ENCODE assay signal across 18 mouse cellular contexts in the genomic region with DNA sequence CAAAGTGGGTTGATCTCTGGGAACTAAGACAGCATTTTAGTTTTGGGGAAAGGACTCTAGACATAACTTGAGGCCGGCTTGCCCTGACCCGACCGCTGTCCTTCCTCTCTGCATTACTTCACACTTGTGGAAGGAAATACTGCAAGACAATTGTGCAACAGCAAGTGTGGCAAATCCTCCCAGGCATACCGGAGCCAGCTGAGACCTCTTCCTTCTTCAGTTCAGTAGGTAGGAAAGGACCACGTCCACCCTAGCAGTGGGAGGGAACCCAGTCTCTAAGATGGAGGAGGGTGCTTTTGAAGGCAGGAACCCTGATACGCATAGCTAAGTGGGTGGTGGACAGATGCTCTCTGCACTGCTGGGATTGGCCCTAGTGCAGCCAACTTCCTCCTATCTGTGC. TPM values are rescaled to one million over a fixed set of nuclear protein-coding genes. Genes with fewer than 3 reads are reported as not detected.
A peak's percentile ranks its signal among the peaks of the same experiment; 100 is the strongest.
DNase-seq lines count a peak whose midpoint lies in the region; ATAC-seq and TF ChIP-seq lines count a peak whose summit lies in the region.
"Had no signal": no experiment of that assay in that cellular context is flagged by ENCODE, and none has a peak within 500 bp of the region (broad histone marks: within the 10 kb centered on the region; RNA-seq: fewer than 3 reads in every experiment).

No protein-coding gene starts in this region.

- H3K9me3 ChIP-seq in lung, postnatal 0 days (ENCODE audit: low read length), result no peaks in the 10 kb centered on the region
- H3K9me3 ChIP-seq: embryonic facial prominence, embryonic 13.5 days; forebrain, embryonic 13.5 days; hindbrain, embryonic 12.5 days; intestine, embryonic 15.5 days; stomach, embryonic 15.5 days had no signal

- peak; percentile 58 for ATAC-seq in lung, postnatal 0 days
- ATAC-seq in granulocyte monocyte progenitor cell, adult 5-6 weeks (replicated peaks; ENCODE audit: poor library complexity, severe bottlenecking), result peak; percentile 95
- ATAC-seq: forebrain, embryonic 13.5 days; intestine, embryonic 15.5 days had no signal

- H3K4me1 ChIP-seq in lung, postnatal 0 days (ENCODE audit: insufficient read depth, low read depth, low read length), result no peaks in the 10 kb centered on the region
- H3K4me1 ChIP-seq: embryonic facial prominence, embryonic 13.5 days; forebrain, embryonic 13.5 days; heart, embryonic 12.5 days; hindbrain, embryonic 12.5 days; intestine, embryonic 15.5 days; stomach, embryonic 15.5 days had no signal

- no peak overlapping the region for H3K27ac ChIP-seq in lung, postnatal 0 days (ENCODE audit: low read length)
- H3K27ac ChIP-seq: embryonic facial prominence, embryonic 13.5 days; forebrain, embryonic 13.5 days; hindbrain, embryonic 12.5 days; intestine, embryonic 15.5 days; stomach, embryonic 15.5 days had no signal

- 71% methylated on average over 6 of the region's 6 CpGs for WGBS in lung, postnatal 0 days

- no peak overlapping the region for H3K4me2 ChIP-seq in lung, postnatal 0 days (replicated peaks; ENCODE audit: low read depth, low read length)
- H3K4me2 ChIP-seq: embryonic facial prominence, embryonic 13.5 days; forebrain, embryonic 13.5 days; heart, embryonic 12.5 days; hindbrain, embryonic 12.5 days; intestine, embryonic 15.5 days; stomach, embryonic 15.5 days had no signal

- no peak overlapping the region for H3K4me3 ChIP-seq in lung, postnatal 0 days (ENCODE audit: low read depth, low read length)
- H3K4me3 ChIP-seq: embryonic facial prominence, embryonic 13.5 days; forebrain, embryonic 13.5 days; heart, embryonic 12.5 days; hindbrain, embryonic 12.5 days; intestine, embryonic 15.5 days; stomach, embryonic 15.5 days had no signal

- TF ChIP-seq CTCF in lung, postnatal 0 days (IDR thresholded peaks at IDR 0.05), result no peak

- no peaks in the 10 kb centered on the region for H3K27me3 ChIP-seq in lung, postnatal 0 days (replicated peaks; ENCODE audit: insufficient read depth, low read length)
- H3K27me3 ChIP-seq: embryonic facial prominence, embryonic 13.5 days; forebrain, embryonic 13.5 days; heart, embryonic 12.5 days; hindbrain, embryonic 12.5 days; intestine, embryonic 15.5 days; stomach, embryonic 15.5 days had no signal

- no peak for TF ChIP-seq EP300 in lung, postnatal 0 days (IDR thresholded peaks at IDR 0.05)

- peak; percentile 66 for DNase-seq in lung, postnatal 0 days (ENCODE audit: low spot score)
- DNase-seq in lung, postnatal 14 days, result no peak
- peak; percentile 69 for DNase-seq in lung, postnatal 25 days (ENCODE audit: low spot score)
- DNase-seq in cerebellum, postnatal 25 days, result no peak
- DNase-seq in ovary, postnatal 36 days (ENCODE audit: low spot score), result no peak
- no peak for DNase-seq in neural tube, embryonic 10.5 days (ENCODE audit: extremely low spot score, low spot score)
- DNase-seq: gastrocnemius, postnatal 10 days; kidney, postnatal 36 days; layer of hippocampus, postnatal 36 days; left cerebral cortex, postnatal 4 days had no signal

- no peak overlapping the region for H3K9ac ChIP-seq in lung, postnatal 0 days (replicated peaks; ENCODE audit: low read depth)
- H3K9ac ChIP-seq: embryonic facial prominence, embryonic 13.5 days; forebrain, embryonic 13.5 days; heart, embryonic 12.5 days; hindbrain, embryonic 12.5 days; intestine, embryonic 15.5 days; stomach, embryonic 15.5 days had no signal

- peaks cover 65% of the 10 kb centered on the region for H3K36me3 ChIP-seq in lung, postnatal 0 days (ENCODE audit: insufficient read depth, low read length)

RNA-seq across cellular contexts. Expression of a gene that starts 10.9 kb away (rescaled TPM):
- 113 and 119 TPM in 2 replicates for polyA plus RNA-seq in lung, postnatal 0 days (2015; fragmentation: Nextera tagmentation; extraction: Ambion mirVana)
- total RNA-seq in granulocyte monocyte progenitor cell, adult 5-6 weeks (2014; fragmentation: Nextera tagmentation), result 220 and 237 TPM in 2 replicates
- total RNA-seq in granulocyte monocyte progenitor cell, adult 5-6 weeks (2017), result 140 and 162 TPM in 2 replicates

RNA-seq across cellular contexts. Expression of a gene that starts 18.3 kb away (rescaled TPM):
- polyA plus RNA-seq in lung, postnatal 0 days (2015; fragmentation: Nextera tagmentation; extraction: Ambion mirVana), result 4.9 and 5.3 TPM in 2 replicates
- 29.2 and 36.6 TPM in 2 replicates for total RNA-seq in granulocyte monocyte progenitor cell, adult 5-6 weeks (2014; fragmentation: Nextera tagmentation)
- total RNA-seq in granulocyte monocyte progenitor cell, adult 5-6 weeks (2017), result 19.4 and 25.6 TPM in 2 replicates

RNA-seq across cellular contexts. Expression of a gene that starts 29.1 kb away (rescaled TPM):
- 0.18 and 0.21 TPM in 2 replicates for polyA plus RNA-seq in lung, postnatal 0 days (2015; fragmentation: Nextera tagmentation; extraction: Ambion mirVana)
- total RNA-seq in granulocyte monocyte progenitor cell, adult 5-6 weeks (2014; fragmentation: Nextera tagmentation), result 0.92 TPM in 1 of 2 replicates, not detected in the other
- not detected in 2 replicates for total RNA-seq in granulocyte monocyte progenitor cell, adult 5-6 weeks (2017)
- polyA plus RNA-seq: forebrain, embryonic 13.5 days; heart, embryonic 12.5 days; intestine, embryonic 15.5 days; neural tube, embryonic 11.5 days had no signal

RNA-seq across cellular contexts. Expression of a gene that starts 51.8 kb away (rescaled TPM):
- polyA plus RNA-seq in lung, postnatal 0 days (2015; fragmentation: Nextera tagmentation; extraction: Ambion mirVana), result 21.5 and 22.8 TPM in 2 replicates
- 20.7 and 24.6 TPM in 2 replicates for total RNA-seq in granulocyte monocyte progenitor cell, adult 5-6 weeks (2014; fragmentation: Nextera tagmentation)
- total RNA-seq in granulocyte monocyte progenitor cell, adult 5-6 weeks (2017), result 20.3 and 26.8 TPM in 2 replicates

RNA-seq across cellular contexts. Expression of a gene that starts 56.0 kb away (rescaled TPM):
- 38.9 TPM in 2 replicates for polyA plus RNA-seq in lung, postnatal 0 days (2015; fragmentation: Nextera tagmentation; extraction: Ambion mirVana)
- total RNA-seq in granulocyte monocyte progenitor cell, adult 5-6 weeks (2014; fragmentation: Nextera tagmentation), result 12.0 and 19.9 TPM in 2 replicates
- 12.5 and 13.6 TPM in 2 replicates for total RNA-seq in granulocyte monocyte progenitor cell, adult 5-6 weeks (2017)

Comparison
In these comparisons a context has a peak if more than half of its experiments do, and no peak if none do; other contexts are left out.
1. DNase-seq: peak in lung, postnatal 0 days (single experiment) and lung, postnatal 25 days (single experiment); none in lung, postnatal 14 days (single experiment), cerebellum, postnatal 25 days (0 of 2), ovary, postnatal 36 days (single experiment) and neural tube, embryonic 10.5 days (single experiment).